ENCODE assay signal across 8 mouse cellular contexts in the genomic region with DNA sequence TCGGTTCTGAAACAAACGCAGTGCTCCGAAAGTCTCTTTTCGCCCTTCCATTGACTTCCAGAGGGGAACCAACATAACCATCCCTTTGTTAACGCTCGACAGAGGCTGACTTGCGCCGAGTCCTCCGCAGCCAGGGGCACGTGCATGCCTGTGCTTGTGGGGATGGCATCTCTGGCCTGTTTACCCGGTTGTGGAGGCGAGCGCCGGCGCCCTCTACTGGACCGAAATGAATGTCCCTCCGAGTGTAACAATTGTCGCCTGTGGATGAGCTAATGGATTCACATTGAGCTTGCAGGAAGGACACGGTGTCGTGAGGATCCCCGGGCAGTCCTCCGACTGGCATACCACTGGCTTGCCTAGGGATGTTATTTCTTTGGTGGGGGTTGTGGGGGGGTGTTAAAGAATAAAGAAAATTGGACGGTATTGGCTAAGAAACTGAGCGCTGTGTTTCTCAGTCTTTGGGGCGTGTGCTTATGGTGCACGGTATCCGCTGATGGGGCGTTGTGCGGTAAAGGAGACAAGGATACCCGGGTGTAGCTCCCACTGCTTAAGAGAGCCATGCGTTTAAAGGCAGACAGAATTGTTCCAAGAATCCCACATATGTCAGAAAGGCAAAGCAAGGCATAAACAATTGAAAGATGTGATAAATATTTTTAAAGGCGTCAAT. TPM values are rescaled to one million over a fixed set of nuclear protein-coding genes. Genes with fewer than 3 reads are reported as not detected.
DNase-seq lines count a peak whose midpoint lies in the region; ATAC-seq and TF ChIP-seq lines count a peak whose summit lies in the region.

No protein-coding gene starts in this region.

- peak overlapping the region; percentile 95 for H3K9ac ChIP-seq in forebrain, postnatal 0 days

- peak overlapping the region; percentile 66 for H3K4me3 ChIP-seq in G1E (ENCODE audit: low read depth, low read length)
- H3K4me3 ChIP-seq in forebrain, postnatal 0 days (ENCODE audit: low read depth, low read length): peak overlapping the region; percentile 57
- H3K4me3 ChIP-seq in layer of hippocampus, adult 2 months: peak overlapping the region; percentile 69
- peak overlapping the region; percentile 31 for H3K4me3 ChIP-seq in lung, adult 2 months (replicated peaks; ENCODE audit: extremely low read depth, low read depth, low read length)
- peak overlapping the region; percentile 53 for H3K4me3 ChIP-seq in olfactory bulb, adult 2 months (ENCODE audit: insufficient read depth, low read depth, low read length)

- peaks cover 26% of the 10 kb centered on the region for H3K4me1 ChIP-seq in G1E (ENCODE audit: insufficient read depth, low read depth, low read length)
- H3K4me1 ChIP-seq in forebrain, postnatal 0 days (ENCODE audit: insufficient read depth): peaks cover 7% of the 10 kb centered on the region; the same call in 1 of the 2 replicates
- H3K4me1 ChIP-seq in lung, adult 2 months (ENCODE audit: control insufficient read depth, insufficient read depth, low read length): no peaks in the 10 kb centered on the region
- peaks cover 15% of the 10 kb centered on the region for H3K4me1 ChIP-seq in olfactory bulb, adult 2 months (ENCODE audit: control insufficient read depth, insufficient read depth, low read length)

- H3K27me3 ChIP-seq in G1E (ENCODE audit: insufficient read depth, low read length): peaks cover 42% of the 10 kb centered on the region
- no peaks in the 10 kb centered on the region for H3K27me3 ChIP-seq in forebrain, postnatal 0 days (ENCODE audit: insufficient read depth, low read length)

- under 1% methylated on average over 32 of the region's 32 CpGs for WGBS in forebrain, postnatal 0 days
- whole genome bisulfite sequencing in lung, adult 2 months: 1% methylated on average over 32 of the region's 32 CpGs
- under 1% methylated on average over 32 of the region's 32 CpGs for WGBS in olfactory bulb, adult 2 months

- peak; percentile 79 for TF ChIP-seq CTCF in G1E (IDR thresholded peaks at IDR 0.05; ENCODE audit: low read depth, low read length)
- peak; percentile 96 for TF ChIP-seq CTCF in forebrain, postnatal 0 days (IDR thresholded peaks at IDR 0.05; ENCODE audit: low read depth)
- peak; percentile 88 for TF ChIP-seq CTCF in layer of hippocampus, adult 2 months (conservative IDR thresholded peaks at IDR 0.05)
- peak; percentile 79 for TF ChIP-seq CTCF in lung, adult 2 months (IDR thresholded peaks at IDR 0.05; ENCODE audit: insufficient read depth, low read length)
- peak; percentile 94 for TF ChIP-seq CTCF in olfactory bulb, adult 2 months (IDR thresholded peaks at IDR 0.05; ENCODE audit: insufficient read depth, low read depth, low read length)

- H3K27ac ChIP-seq in forebrain, postnatal 0 days (ENCODE audit: low read depth, low read length): peak overlapping the region; percentile 97
- peak overlapping the region; percentile 92 for H3K27ac ChIP-seq in layer of hippocampus, adult 2 months
- H3K27ac ChIP-seq in olfactory bulb, adult 2 months (ENCODE audit: insufficient read depth, low read depth, low read length): peak overlapping the region; percentile 56

- no peaks in the 10 kb centered on the region for H3K36me3 ChIP-seq in G1E (replicated peaks)
- no peaks in the 10 kb centered on the region for H3K36me3 ChIP-seq in forebrain, postnatal 0 days (ENCODE audit: insufficient read depth)

- peak; percentile 90 for ATAC-seq in G1E (ENCODE audit: extremely low read depth, insufficient number of reproducible peaks, low FRiP score, poor library complexity, severe bottlenecking)
- ATAC-seq in forebrain, postnatal 0 days: peak; percentile 91

- H3K9me3 ChIP-seq in G1E (replicated peaks): no peaks in the 10 kb centered on the region
- H3K9me3 ChIP-seq in forebrain, postnatal 0 days (ENCODE audit: low read length): no peaks in the 10 kb centered on the region

- H3K4me2 ChIP-seq in forebrain, postnatal 0 days (ENCODE audit: low read depth): peak overlapping the region; percentile 74

- DNase-seq in G1E (ENCODE audit: low spot score): peak; percentile 90
- DNase-seq in cerebellum, adult 18-20 months: peak; percentile 92 to 93
- peak; percentile 95 for DNase-seq in forebrain, postnatal 0 days
- peak; percentile 91 for DNase-seq in heart, postnatal 4 days
- peak; percentile 88 to 90 for DNase-seq in layer of hippocampus, adult 2 months (ENCODE audit: low spot score in 2 of 2)
- DNase-seq in lung, adult 2 months: peak; percentile 74
- DNase-seq in thymus, adult 18-20 months: peak; percentile 65 to 69

- no peak for TF ChIP-seq POLR2A in lung, adult 2 months (IDR thresholded peaks at IDR 0.05; ENCODE audit: borderline replicate concordance, extremely low read depth, low read depth, low read length)
- TF ChIP-seq POLR2A in olfactory bulb, adult 2 months (IDR thresholded peaks at IDR 0.05; ENCODE audit: insufficient read depth, low read depth, low read length): 0 out of 2 replicates have a peak, but pooled peaks have one; percentile 33

RNA-seq across cellular contexts. Expression of a gene that starts 0.6 kb away (rescaled TPM):
- 107 and 109 TPM in 2 replicates for total RNA-seq in G1E (2014; fragmentation: Nextera tagmentation)
- 20.4 and 20.9 TPM in 2 replicates for total RNA-seq in G1E (2017)
- 29.8 and 38.1 TPM in 2 replicates for polyA plus RNA-seq in G1E (2012)
- total RNA-seq in forebrain, postnatal 0 days (2014; rRNA removed): 59.3 and 78.7 TPM in 2 replicates
- polyA plus RNA-seq in forebrain, postnatal 0 days (2015; fragmentation: Nextera tagmentation; extraction: Ambion mirVana): 9.3 and 17.5 TPM in 2 replicates
- total RNA-seq in heart, postnatal 4 days (2021): 100 to 1,000 TPM; 201 to 216 TPM
- total RNA-seq in layer of hippocampus, adult 2 months (2021): 10 to 100 TPM; 89.5 to 94.6 TPM
- 17.8 and 24.3 TPM in 2 replicates for polyA plus RNA-seq in lung, adult 2 months (2012; rRNA removed)
- 277 TPM in 1 of 2 replicates, not detected in the other for polyA plus RNA-seq in olfactory bulb, adult 2 months (2012; ENCODE audit: insufficient read depth, insufficient read length, low replicate concordance, missing spikeins)

RNA-seq across cellular contexts. Expression of a gene that starts 53.3 kb away (rescaled TPM):
- total RNA-seq in G1E (2014; fragmentation: Nextera tagmentation): 14.0 and 16.9 TPM in 2 replicates
- 13.8 and 15.7 TPM in 2 replicates for total RNA-seq in G1E (2017)
- polyA plus RNA-seq in G1E (2012): 7.2 and 8.6 TPM in 2 replicates
- 25.9 and 31.0 TPM in 2 replicates for total RNA-seq in forebrain, postnatal 0 days (2014; rRNA removed)
- 11.1 and 12.3 TPM in 2 replicates for polyA plus RNA-seq in forebrain, postnatal 0 days (2015; fragmentation: Nextera tagmentation; extraction: Ambion mirVana)
- total RNA-seq in heart, postnatal 4 days (2021): 1 to 10 TPM; 6.4 to 8.0 TPM
- 10 to 100 TPM in 1 of 2 experiments, 1 to 10 TPM in 1; 9.7 to 11.5 TPM for total RNA-seq in layer of hippocampus, adult 2 months (2021)
- polyA plus RNA-seq in lung, adult 2 months (2012; rRNA removed): 13.0 and 13.5 TPM in 2 replicates
- not detected in 2 replicates for polyA plus RNA-seq in olfactory bulb, adult 2 months (2012; ENCODE audit: insufficient read depth, insufficient read length, low replicate concordance, missing spikeins)

Comparison
In these comparisons a context has a peak if more than half of its experiments do, and no peak if none do; other contexts are left out.
1. Peak in every context shown above with its lines: DNase-seq, ATAC-seq, H3K4me3 ChIP-seq and H3K27ac ChIP-seq.